Mouse (Mus musculus) mesoderm, embryonic 11.5 days (tissue): Measurements from ENCODE around the gene Fam205a2.
"Not testable (repeated sequence)": the region's sequence is repeated elsewhere in the genome, so short reads cannot be mapped to it uniquely, and the experiment has no call there.

Source experiments
- DNase-seq: peaks from one replicate; pipeline ENCODE4 v3.0.0-alpha.2; 2012; ENCODE audit warnings: low read depth, low spot score

The Fam205a2 gene

DNA sequence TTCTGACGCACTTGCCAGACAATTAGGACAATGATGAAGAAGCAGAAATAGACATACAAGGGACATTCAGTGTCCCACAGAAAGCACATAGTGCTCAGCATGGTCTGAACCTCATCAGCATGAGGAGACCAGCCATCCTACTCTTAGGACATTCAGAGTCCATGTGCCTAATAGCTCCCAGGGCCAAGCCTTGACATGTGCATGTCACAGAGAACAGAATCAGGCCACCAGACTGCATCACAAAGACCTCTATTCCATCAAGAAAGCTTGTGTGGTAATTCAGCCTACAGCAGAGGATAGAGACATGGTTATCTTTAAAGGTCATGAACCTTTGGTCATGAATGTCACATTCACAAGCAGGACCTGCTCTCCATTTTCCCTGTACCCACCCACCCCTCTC lies at the start of gene Fam205a2:
Gene Fam205a2 (minus strand): TSS at position 101 of the 400 bp plus-strand sequence.
- not testable (repeated sequence) for DNase-seq
